Mouse (Mus musculus) G1E (cell line): Measurements from ENCODE around the gene Angptl2.

Source experiments
- CTCF ChIP-seq: IDR thresholded peaks from 2 replicates; pipeline ENCODE4 v1.5.1; 2012; ENCODE audit warnings: low read depth, low read length, inconsistent platforms, mixed read lengths
- GATA1 ChIP-seq: IDR thresholded peaks from 2 replicates; pipeline ENCODE4 v1.6.1; 2012; ENCODE audit warnings: borderline replicate concordance, low read length, inconsistent platforms, mixed read lengths
- POLR2AphosphoS5 ChIP-seq: IDR thresholded peaks from 2 replicates; pipeline ENCODE4 v1.6.1; 2012; ENCODE audit warnings: low read depth, low read length, inconsistent platforms; ENCODE audit not compliant: insufficient replicate concordance
- TAL1 ChIP-seq: conservative IDR thresholded peaks from 2 replicates; pipeline ENCODE4 v1.6.1; 2012; ENCODE audit warnings: low read depth, low read length, inconsistent platforms, mixed read lengths

- no peak for TF ChIP-seq POLR2AphosphoS5
- no peak for TF ChIP-seq CTCF
- TF ChIP-seq GATA1, result no peak
- TF ChIP-seq TAL1, result no peak
These were observed 36.5 kb upstream of the Angptl2 start for GRCm38 (mm10) chr2:33179171-33179929.
